Mouse (Mus musculus) CH12.LX (cell line): ENCODE measurements around the gene Ces2a. TPM values are rescaled to one million over a fixed set of nuclear protein-coding genes. Genes with fewer than 3 reads are reported as not detected.

ENCODE experiments used
- DNase-seq: peaks from one replicate; pipeline ENCODE4 v3.0.0-alpha.2; 2013; ENCODE audit errors: extremely low read depth
- H3K27ac ChIP-seq: 2 replicates; pipeline ENCODE4 v1.5.1; 2012; ENCODE audit warnings: low read depth, mild to moderate bottlenecking, control low read depth, moderate library complexity; ENCODE audit not compliant: insufficient read depth
- H3K27me3 ChIP-seq: replicated peaks from 2 replicates; pipeline ENCODE3; 2012; ENCODE audit warnings: inconsistent platforms
- H3K36me3 ChIP-seq, 2 experiments: replicated peaks in 1 of 2; 2 replicates each; pipeline versions ENCODE3 to v1.6.1; 2012; ENCODE audit warnings: inconsistent platforms in 1 of 2, low read length in 1 of 2, mild to moderate bottlenecking in 1 of 2, mixed read lengths in 1 of 2, moderate library complexity in 1 of 2; ENCODE audit not compliant: control insufficient read depth in 1 of 2, insufficient read depth in 1 of 2
- H3K4me1 ChIP-seq, 2 experiments: 2 replicates each; pipeline ENCODE4 v1.6.1; 2012; ENCODE audit warnings: inconsistent platforms in 1 of 2, moderate library complexity in 1 of 2; ENCODE audit not compliant: insufficient read depth in 2 of 2, control insufficient read depth in 1 of 2
- H3K4me2 ChIP-seq: 2 replicates; pipeline ENCODE4 v1.6.1; 2012; ENCODE audit warnings: low read depth, mild to moderate bottlenecking, control low read depth; ENCODE audit not compliant: poor library complexity, insufficient read depth, severe bottlenecking
- H3K4me3 ChIP-seq, 3 experiments: fragments of 150-350 bp in 1 of 3; sonication (generic) in 1 of 3; replicated peaks in 1 of 3; 2 replicates each; pipeline versions ENCODE3 to v1.5.1; 2011 to 2012; ENCODE audit warnings: low read depth in 2 of 3, low read length in 2 of 3, mild to moderate bottlenecking in 2 of 3, moderate library complexity in 2 of 3, control low read depth in 1 of 3, improper control_type of control experiment in 1 of 3, inconsistent platforms in 1 of 3, mixed read lengths in 1 of 3; ENCODE audit not compliant: poor library complexity in 1 of 3
- H3K79me2 ChIP-seq: replicated peaks from 2 replicates; pipeline ENCODE4 v1.6.1; 2012; ENCODE audit warnings: mild to moderate bottlenecking, moderate library complexity; ENCODE audit not compliant: control insufficient read depth, poor library complexity, insufficient read depth, severe bottlenecking; ENCODE audit errors: extremely low read depth
- H3K9ac ChIP-seq: 2 replicates; pipeline ENCODE4 v1.6.1; 2012; ENCODE audit warnings: low read depth, mild to moderate bottlenecking, control low read depth, moderate library complexity; ENCODE audit not compliant: insufficient read depth
- H3K9me3 ChIP-seq: replicated peaks from 2 replicates; pipeline ENCODE3; 2012; ENCODE audit warnings: low read length, inconsistent platforms, mixed read lengths
- CTCF ChIP-seq, 2 experiments: IDR thresholded peaks in 1 of 2; conservative IDR thresholded peaks in 1 of 2; 2 replicates each; pipeline ENCODE4 v1.5.1; 2011 to 2012; ENCODE audit warnings: low read depth in 2 of 2, low read length in 2 of 2, improper control_type of control experiment in 1 of 2, inconsistent platforms in 1 of 2, mild to moderate bottlenecking in 1 of 2, moderate library complexity in 1 of 2
- ETS1 ChIP-seq: conservative IDR thresholded peaks from 2 replicates; pipeline ENCODE4 v1.6.1; 2012; ENCODE audit warnings: low read depth, mild to moderate bottlenecking, inconsistent platforms, low read length, improper control_type of control experiment, moderate library complexity
- MAFK ChIP-seq: IDR thresholded peaks from 2 replicates; pipeline ENCODE4 v1.6.1; 2011; ENCODE audit warnings: low read length, improper control_type of control experiment; ENCODE audit not compliant: insufficient replicate concordance
- MAX ChIP-seq: IDR thresholded peaks from 2 replicates; pipeline ENCODE4 v1.6.1; 2011; ENCODE audit warnings: low read length, improper control_type of control experiment
- MYC ChIP-seq: IDR thresholded peaks from 2 replicates; pipeline ENCODE4 v1.6.1; 2011; ENCODE audit warnings: low read depth, mild to moderate bottlenecking, improper control_type of control experiment, low read length
- NELFE ChIP-seq: IDR thresholded peaks from 2 replicates; pipeline ENCODE4 v1.6.1; 2011; ENCODE audit warnings: low read depth, low read length, improper control_type of control experiment
- PAX5 ChIP-seq: IDR thresholded peaks from 2 replicates; pipeline ENCODE4 v1.6.1; 2012; ENCODE audit warnings: low read length, inconsistent platforms, mixed read lengths
- POLR2AphosphoS2 ChIP-seq: IDR thresholded peaks from 2 replicates; pipeline ENCODE4 v1.6.1; 2011; ENCODE audit warnings: low read depth, low read length, improper control_type of control experiment
- RAD21 ChIP-seq: IDR thresholded peaks from 2 replicates; pipeline ENCODE4 v1.6.1; 2011; ENCODE audit warnings: low read depth, mild to moderate bottlenecking, low read length, improper control_type of control experiment, moderate library complexity
- SIN3A ChIP-seq: IDR thresholded peaks from 2 replicates; pipeline ENCODE4 v1.6.1; 2012; ENCODE audit warnings: low read length, improper control_type of control experiment, inconsistent platforms
- SMC3 ChIP-seq: IDR thresholded peaks from 2 replicates; pipeline ENCODE4 v1.6.1; 2011; ENCODE audit warnings: low read depth, low read length, improper control_type of control experiment
- TBP ChIP-seq: conservative IDR thresholded peaks from 2 replicates; pipeline ENCODE4 v1.6.1; 2011; ENCODE audit warnings: low read depth, low read length, improper control_type of control experiment
- USF1 ChIP-seq: IDR thresholded peaks from 2 replicates; pipeline ENCODE4 v1.6.1; 2014; ENCODE audit warnings: low read depth, mild to moderate bottlenecking, inconsistent platforms, low read length, improper control_type of control experiment
- ZC3H11A ChIP-seq: IDR thresholded peaks from 2 replicates; pipeline ENCODE4 v1.6.1; 2012; ENCODE audit warnings: low read depth, mild to moderate bottlenecking, inconsistent platforms, low read length, improper control_type of control experiment
- ZMIZ1 ChIP-seq: IDR thresholded peaks from 2 replicates; pipeline ENCODE4 v1.6.1; 2012; ENCODE audit warnings: low read depth, mild to moderate bottlenecking, inconsistent platforms, low read length, improper control_type of control experiment
- ZNF384 ChIP-seq: IDR thresholded peaks from 2 replicates; pipeline ENCODE4 v1.6.1; 2012; ENCODE audit warnings: low read depth, low read length, improper control_type of control experiment, inconsistent platforms
- dilution Hi-C: fragments of 300-500 bp; cut with MboI; formaldehyde crosslinking; loops from 2 replicates; pipeline ENCODE4 v1.14.3; 2020; ENCODE audit warnings: low sequenced_read_pairs; ENCODE audit not compliant: extremely low pct_unique_long_range_greater_than_20kb, extremely low pct_ligation_motif_present
- in situ Hi-C: fragments of 300-500 bp; cut with MboI; formaldehyde crosslinking; loops from 3 replicates; pipeline ENCODE4 v1.14.3; 2019; ENCODE audit warnings: low sequenced_read_pairs, low pct_ligation_motif_present, low pct_unique_long_range_greater_than_20kb, mixed read lengths
- polyA plus RNA-seq: library from polyadenylated mRNA; unstranded; fragments of >175 nt; gene quantifications from 2 replicates; pipeline ENCODE4 v1.2.1, GENCODE M21; 2012; ENCODE audit warnings: low read depth; ENCODE audit not compliant: insufficient read length
- total RNA-seq, 2 experiments: library from RNA; depleted of rRNA; stranded (reverse); fragments of 300-350 nt in 1 of 2; fragments of >200 nt in 1 of 2; gene quantifications; 2 replicates each; pipeline ENCODE4 v1.2.3; 2012 to 2014

Gene Ces2a
- total and polyA plus RNA-seq, 3 experiments: not detected

GRCm38 (mm10) chr8:104787049-104787448 lies 53.2 kb downstream of the Ces2a start:
- Histone ChIP-seq H3K4me1 (peaks cover 0 to 6% of the 10 kb centered on the region in 2 experiments; a peak in 2 of 4 replicates), H3K4me2 (no peak overlapping the region), H3K79me2 (no peaks in the 10 kb centered on the region), H3K27ac (no peak overlapping the region), H3K9me3 (no peaks in the 10 kb centered on the region), H3K36me3 (no peaks in the 10 kb centered on the region), H3K27me3 (no peaks in the 10 kb centered on the region), H3K4me3 (no peak overlapping the region), H3K9ac (no peak overlapping the region)
- in situ Hi-C loops (no loop called here), dilution Hi-C loops (no loop called here)
- no peak for DNase-seq
- TF ChIP-seq ZC3H11A (no peak), USF1 (no peak)

- Histone ChIP-seq H3K4me2 (no peak overlapping the region), H3K4me3 (no peak overlapping the region), H3K4me1 (peaks cover 0 to 6% of the 10 kb centered on the region in 2 experiments; a peak in 2 of 4 replicates), H3K9ac (no peak overlapping the region), H3K9me3 (no peaks in the 10 kb centered on the region), H3K36me3 (no peaks in the 10 kb centered on the region), H3K79me2 (no peaks in the 10 kb centered on the region), H3K27me3 (no peaks in the 10 kb centered on the region), H3K27ac (no peak overlapping the region)
- dilution Hi-C loops: no loop called here
- TF ChIP-seq MAFK: no peak
- no peak for DNase-seq
- in situ Hi-C loops: no loop called here
Measured at GRCm38 (mm10) chr8:104788929-104789328, 55.1 kb downstream of the Ces2a start.

GRCm38 (mm10) chr8:104789886-104790680 lies 56.3 kb downstream of the Ces2a start:
- dilution Hi-C loops: no loop called here
- in situ Hi-C loops: no loop called here
- H3K4me2 ChIP-seq: peak overlapping the region; percentile 44; the same call in 1 of the 2 replicates
- H3K4me1 ChIP-seq: peaks cover 0 to 6% of the 10 kb centered on the region in 2 experiments; a peak in 2 of 4 replicates
- DNase-seq: peak; percentile 67
- no peak overlapping the region for H3K27ac ChIP-seq
- TF ChIP-seq ZMIZ1 (no peak), POLR2AphosphoS2 (no peak), RAD21 (peak; percentile 78), ZC3H11A (no peak), USF1 (no peak), MYC (no peak), TBP (no peak), CTCF (conservative IDR thresholded peaks at IDR 0.05 in 1 of 2, IDR thresholded peaks at IDR 0.05 in 1 of 2; ENCODE audit: low read depth in 2 of 2, low read length in 2 of 2) (peak; percentile 71 to 76), ZNF384 (no peak), MAX (no peak), SMC3 (peak; percentile 70), ETS1 (no peak), PAX5 (no peak), NELFE (no peak), SIN3A (no peak)
- no peaks in the 10 kb centered on the region for H3K36me3 ChIP-seq
- no peaks in the 10 kb centered on the region for H3K79me2 ChIP-seq
- no peaks in the 10 kb centered on the region for H3K27me3 ChIP-seq
- H3K9ac ChIP-seq: no peak overlapping the region
- no peaks in the 10 kb centered on the region for H3K9me3 ChIP-seq
- H3K4me3 ChIP-seq: no peak overlapping the region
